In the genomic region with DNA sequence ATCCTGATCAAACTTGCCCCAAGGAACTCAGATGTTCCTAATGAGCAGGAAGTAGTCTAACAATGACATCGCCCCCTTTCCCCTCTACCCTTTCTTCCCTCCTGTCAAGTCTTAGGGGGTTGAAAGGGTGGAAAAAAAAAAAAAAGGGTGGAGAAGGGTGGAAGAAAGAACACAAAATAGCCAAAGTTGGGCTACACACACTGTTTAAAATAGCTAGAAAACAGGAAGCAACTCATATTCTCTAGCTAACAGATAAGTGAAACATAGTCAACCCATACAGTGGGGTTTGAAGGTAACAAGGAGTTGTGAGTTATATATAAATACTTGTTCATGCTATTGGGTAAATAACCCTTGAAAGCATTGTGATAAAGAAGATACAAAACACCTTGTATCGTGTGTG, we compare ENCODE assay signal across 44 mouse cellular contexts. TPM values are rescaled to one million over a fixed set of nuclear protein-coding genes. Genes with fewer than 3 reads are reported as not detected.
"Had no signal": no experiment of that assay in that cellular context is flagged by ENCODE, and none has a peak within 500 bp of the region (broad histone marks: within the 10 kb centered on the region; RNA-seq: fewer than 3 reads in every experiment).

No protein-coding gene starts in this region.

- H3K27me3 ChIP-seq: heart, embryonic 12.5 days; heart, embryonic 13.5 days; heart, embryonic 15.5 days; hindbrain, embryonic 12.5 days; hindbrain, embryonic 13.5 days; hindbrain, embryonic 15.5 days; intestine, embryonic 15.5 days; kidney, embryonic 15.5 days had no signal

- H3K9me3 ChIP-seq: heart, embryonic 10.5 days; heart, embryonic 12.5 days; heart, embryonic 13.5 days; heart, embryonic 15.5 days; hindbrain, embryonic 10.5 days; hindbrain, embryonic 12.5 days; hindbrain, embryonic 13.5 days; hindbrain, embryonic 15.5 days; intestine, embryonic 15.5 days; kidney, embryonic 15.5 days had no signal

- DNase-seq: heart, postnatal 10 days; heart, postnatal 14 days; heart, postnatal 36 days; heart, postnatal 4 days; kidney, adult 11 months; kidney, adult 18-20 months; kidney, adult 2 months; kidney, adult 8-10 months; kidney, adult 9 months; kidney, postnatal 10 days; kidney, postnatal 14 days; kidney, postnatal 25 days; kidney, postnatal 36 days; kidney, postnatal 4 days; layer of hippocampus, adult 9-11 months; layer of hippocampus, postnatal 36 days had no signal

- H3K27ac ChIP-seq: heart, embryonic 10.5 days; heart, embryonic 13.5 days; heart, embryonic 15.5 days; hindbrain, embryonic 10.5 days; hindbrain, embryonic 12.5 days; hindbrain, embryonic 13.5 days; hindbrain, embryonic 14.5 days; hindbrain, embryonic 15.5 days; hindbrain, postnatal 0 days; intestine, embryonic 15.5 days; kidney, embryonic 15.5 days; kidney, postnatal 0 days; layer of hippocampus, adult 2 months; left cerebral cortex, adult 2 months had no signal

- H3K9ac ChIP-seq: heart, embryonic 12.5 days; heart, embryonic 13.5 days; heart, embryonic 15.5 days; hindbrain, embryonic 12.5 days; hindbrain, embryonic 13.5 days; hindbrain, embryonic 14.5 days; hindbrain, embryonic 15.5 days; intestine, embryonic 15.5 days; kidney, embryonic 15.5 days had no signal

- H3K36me3 ChIP-seq: heart, embryonic 15.5 days; intestine, embryonic 15.5 days had no signal

- H3K4me3 ChIP-seq: heart, embryonic 10.5 days; heart, embryonic 12.5 days; heart, embryonic 13.5 days; heart, embryonic 15.5 days; hindbrain, embryonic 10.5 days; hindbrain, embryonic 12.5 days; hindbrain, embryonic 13.5 days; hindbrain, embryonic 15.5 days; intestine, embryonic 15.5 days; kidney, embryonic 15.5 days; layer of hippocampus, adult 2 months; left cerebral cortex, adult 2 months had no signal

RNA-seq across cellular contexts. Expression of a gene that starts 19.7 kb away (rescaled TPM):
- total RNA-seq: hematopoietic stem cell, adult 5-6 weeks had no signal

RNA-seq across cellular contexts. Expression of a gene that starts 49.7 kb away (rescaled TPM):
- total RNA-seq: heart, postnatal 10 days; heart, postnatal 25 days; heart, postnatal 36 days; heart, postnatal 4 days; hematopoietic stem cell, adult 5-6 weeks; hindbrain, postnatal 0 days; layer of hippocampus, adult 18-20 months; layer of hippocampus, adult 2 months; layer of hippocampus, adult 8-10 months; layer of hippocampus, postnatal 14 days; layer of hippocampus, postnatal 25 days; layer of hippocampus, postnatal 36 days; left cerebral cortex, adult 2 months had no signal
- polyA plus RNA-seq: heart, embryonic 11.5 days; heart, embryonic 12.5 days; heart, embryonic 14.5 days; heart, embryonic 15.5 days; heart, postnatal 0 days; hindbrain, embryonic 10.5 days; hindbrain, embryonic 11.5 days; hindbrain, embryonic 12.5 days; hindbrain, embryonic 13.5 days; hindbrain, embryonic 14.5 days; hindbrain, embryonic 15.5 days; hindbrain, embryonic 16.5 days; hindbrain, postnatal 0 days; inflammation-experienced regulatory T-cells, adult 6 months; kidney, embryonic 14.5 days had no signal
